Mouse (Mus musculus): ENCODE results near the gene Cyfip2. TPM values are rescaled to one million over a fixed set of nuclear protein-coding genes. Genes with fewer than 3 reads are reported as not detected.

Gene Cyfip2
- polyA plus RNA-seq, 1 experiment from 2014 or later = 67.1 TPM

DNA sequence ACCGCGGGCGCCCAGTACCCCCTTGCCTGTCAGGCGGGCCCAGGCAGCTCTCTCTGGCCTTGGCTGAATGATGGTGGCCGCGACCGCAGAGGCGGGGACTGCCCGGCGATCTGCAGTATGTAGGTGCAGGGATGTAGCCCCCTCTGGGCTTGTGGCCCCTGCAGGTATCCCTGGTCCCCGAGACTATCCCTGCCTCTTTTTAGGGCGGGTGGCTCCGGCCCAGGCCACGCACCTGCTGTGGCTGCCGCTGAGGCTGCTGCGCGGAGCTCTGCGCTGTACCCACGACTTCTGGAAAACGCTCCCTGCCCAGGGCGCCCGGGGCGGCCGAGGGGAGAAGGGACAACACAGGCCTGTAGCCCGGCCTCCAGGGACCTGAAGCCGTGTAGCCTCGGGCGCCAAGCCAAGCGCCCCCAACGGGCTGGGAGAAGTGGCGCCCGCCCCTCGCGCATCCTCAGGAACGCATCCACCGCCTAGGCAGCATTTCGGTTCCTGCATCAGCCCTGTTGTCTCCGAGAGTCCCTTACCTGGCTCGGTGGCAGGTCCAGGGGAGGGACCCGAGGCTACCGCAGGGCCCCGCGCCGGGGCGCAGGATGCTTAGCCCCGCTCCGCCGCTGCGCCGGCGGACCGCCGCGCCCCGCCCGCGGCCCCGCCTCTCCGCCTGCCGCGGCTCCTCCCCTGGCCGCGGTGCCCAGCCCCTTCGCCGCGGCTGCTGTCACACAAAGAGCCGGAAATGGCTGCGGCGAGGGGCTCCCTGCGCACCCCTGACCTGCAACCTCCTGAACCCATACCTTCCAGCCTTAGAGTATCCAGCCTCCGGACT lies 746 bp downstream of the Cyfip2 start:
- Histone ChIP-seq H3K27ac (peak overlapping the region; percentile 70), H3K36me3 (ENCODE audit: inconsistent target) (no peaks in the 10 kb centered on the region), H3K4me3 (ENCODE audit: inconsistent target) (peak overlapping the region; percentile 63), H3K79me2 (ENCODE audit: inconsistent target) (peaks cover 47% of the 10 kb centered on the region)
- WGBS (ENCODE audit: missing documents) = under 1% methylated on average over 46 of the region's 71 CpGs

DNA sequence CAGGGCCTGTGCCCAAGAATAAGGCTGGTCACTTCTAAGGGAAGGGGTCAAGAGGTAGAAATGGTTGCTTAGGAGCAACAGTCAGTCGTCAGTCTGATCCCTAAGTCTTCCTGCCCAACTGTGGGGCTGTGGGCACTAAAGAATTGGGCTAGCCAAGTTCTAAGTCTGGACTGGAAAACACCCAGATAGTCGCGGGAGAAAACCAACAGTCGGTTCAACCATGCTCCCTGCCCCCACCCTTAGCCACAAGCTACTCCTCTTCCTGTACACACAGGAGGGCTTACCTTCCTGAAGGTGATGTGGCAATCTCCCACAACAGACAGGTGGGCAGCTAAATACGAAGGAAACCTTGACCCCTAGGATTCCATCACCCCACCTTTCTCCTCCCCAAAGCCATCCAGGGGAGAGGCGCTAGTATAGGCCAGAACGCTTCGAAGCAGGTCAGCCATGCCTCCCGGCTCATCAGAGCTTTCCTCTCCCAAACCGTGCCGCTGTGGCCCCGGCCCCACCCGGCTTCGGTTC lies 1.4 kb downstream of the Cyfip2 start:
- peak overlapping the region; percentile 36 for H3K27ac ChIP-seq
- 3% methylated on average over 13 of the region's 14 CpGs for WGBS (ENCODE audit: missing documents)
- H3K4me3 ChIP-seq (ENCODE audit: inconsistent target) = peak overlapping the region; percentile 63
- no peaks in the 10 kb centered on the region for H3K36me3 ChIP-seq (ENCODE audit: inconsistent target)
- H3K79me2 ChIP-seq (ENCODE audit: inconsistent target) = peaks cover 54% of the 10 kb centered on the region

DNA sequence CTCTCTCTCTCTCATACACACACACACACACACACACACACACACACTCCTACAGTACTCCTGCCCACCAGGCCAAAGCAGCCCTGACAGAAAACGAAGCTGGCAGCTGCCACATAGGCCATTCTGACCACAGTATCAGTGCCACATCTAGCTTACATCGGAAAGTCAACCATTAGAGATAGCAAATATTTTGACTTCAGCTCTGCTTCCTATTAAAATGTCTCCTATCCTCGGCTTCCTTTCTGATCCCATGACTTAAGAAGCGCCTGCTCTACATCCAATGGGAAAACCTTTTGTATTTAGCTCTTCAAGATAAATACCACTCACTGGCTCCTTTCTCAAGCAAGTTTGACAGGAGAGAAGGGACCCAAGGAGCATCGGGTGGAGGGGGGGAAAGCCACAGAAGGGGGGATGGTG lies 2.0 kb downstream of the Cyfip2 start:
- no peaks in the 10 kb centered on the region for H3K36me3 ChIP-seq (ENCODE audit: inconsistent target)
- peak overlapping the region; percentile 36 for H3K27ac ChIP-seq
- H3K4me3 ChIP-seq (ENCODE audit: inconsistent target) = peak overlapping the region; percentile 63
- WGBS (ENCODE audit: missing documents) = 15% methylated on average over 5 of the region's 5 CpGs
- peaks cover 60% of the 10 kb centered on the region for H3K79me2 ChIP-seq (ENCODE audit: inconsistent target)

DNA sequence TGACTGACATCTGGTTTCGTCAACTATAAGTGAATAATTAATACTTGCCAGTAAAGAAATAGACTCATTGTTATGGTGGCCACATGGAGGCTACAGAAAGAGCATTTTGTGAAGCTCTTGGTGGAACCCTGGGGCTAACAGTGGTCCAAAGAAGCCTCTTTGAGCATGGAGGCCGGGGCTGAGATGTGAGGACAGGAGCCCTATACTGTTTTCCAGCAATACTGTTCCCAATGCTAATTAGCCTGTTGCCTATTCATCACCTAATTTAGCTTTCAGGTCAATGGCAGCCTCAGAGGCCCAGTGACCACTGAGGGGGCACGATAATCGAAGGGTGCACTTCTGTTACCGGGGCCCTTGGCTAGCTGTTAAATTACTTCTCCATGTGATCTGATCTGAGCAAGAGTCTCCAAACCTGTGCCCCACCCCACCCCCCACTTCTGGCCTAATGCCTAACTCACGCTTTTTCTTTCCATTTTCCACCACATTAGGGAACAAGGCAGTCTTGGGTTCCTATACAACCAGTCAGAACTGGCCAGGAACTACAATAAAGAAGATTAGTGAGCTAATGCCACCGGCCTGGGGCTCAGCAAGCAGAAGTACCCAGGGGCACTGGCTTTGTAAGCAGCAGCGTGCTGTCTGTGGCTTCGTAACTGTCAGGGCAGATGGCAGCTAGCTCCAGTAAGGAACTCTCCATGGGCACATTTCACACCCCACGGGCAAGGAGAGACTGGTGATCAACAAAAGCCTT lies 2.7 kb downstream of the Cyfip2 start:
- peak overlapping the region; percentile 63; the same call in 1 of the 2 replicates for H3K4me3 ChIP-seq (ENCODE audit: inconsistent target)
- peak overlapping the region; percentile 36 for H3K27ac ChIP-seq
- H3K79me2 ChIP-seq (ENCODE audit: inconsistent target) = peaks cover 66% of the 10 kb centered on the region
- H3K36me3 ChIP-seq (ENCODE audit: inconsistent target) = no peaks in the 10 kb centered on the region
- 31% methylated on average over 10 of the region's 10 CpGs for WGBS (ENCODE audit: missing documents)

DNA sequence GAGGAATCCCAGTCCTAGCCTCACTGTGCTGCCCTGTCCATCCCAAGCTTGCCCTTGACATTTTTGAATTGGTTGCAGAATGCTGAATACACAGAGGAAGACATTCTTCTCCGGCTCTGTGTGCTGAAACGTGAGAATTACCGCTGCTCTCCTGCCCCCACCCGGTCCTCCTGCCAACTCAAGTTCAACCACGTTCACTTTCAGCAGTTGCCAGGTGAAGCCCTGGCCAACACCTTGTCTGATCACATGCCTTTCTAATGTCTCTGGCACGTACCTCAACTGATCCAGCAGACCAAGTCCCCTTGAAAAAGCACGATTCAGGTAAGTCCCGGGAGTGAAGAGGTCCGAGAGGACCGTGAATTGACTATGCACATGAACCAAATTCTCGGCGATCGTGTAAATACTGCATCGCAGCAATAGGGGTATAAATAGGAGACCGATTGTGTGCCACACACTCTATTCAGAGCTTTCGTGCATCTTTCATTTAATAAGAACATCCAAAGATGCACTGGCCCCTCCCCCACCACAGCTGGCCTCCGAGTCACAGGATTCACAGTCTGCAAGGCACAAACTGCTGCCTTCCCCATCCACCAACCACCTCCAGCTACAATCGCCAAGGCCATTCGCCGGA lies 3.4 kb downstream of the Cyfip2 start:
- no peaks in the 10 kb centered on the region for H3K36me3 ChIP-seq (ENCODE audit: inconsistent target)
- peaks cover 74% of the 10 kb centered on the region for H3K79me2 ChIP-seq (ENCODE audit: inconsistent target)
- peak overlapping the region; percentile 15; the same call in 1 of the 2 replicates for H3K27ac ChIP-seq
- 78% methylated on average over 20 of the region's 20 CpGs for WGBS (ENCODE audit: missing documents)
- H3K4me3 ChIP-seq (ENCODE audit: inconsistent target) = no peak overlapping the region

DNA sequence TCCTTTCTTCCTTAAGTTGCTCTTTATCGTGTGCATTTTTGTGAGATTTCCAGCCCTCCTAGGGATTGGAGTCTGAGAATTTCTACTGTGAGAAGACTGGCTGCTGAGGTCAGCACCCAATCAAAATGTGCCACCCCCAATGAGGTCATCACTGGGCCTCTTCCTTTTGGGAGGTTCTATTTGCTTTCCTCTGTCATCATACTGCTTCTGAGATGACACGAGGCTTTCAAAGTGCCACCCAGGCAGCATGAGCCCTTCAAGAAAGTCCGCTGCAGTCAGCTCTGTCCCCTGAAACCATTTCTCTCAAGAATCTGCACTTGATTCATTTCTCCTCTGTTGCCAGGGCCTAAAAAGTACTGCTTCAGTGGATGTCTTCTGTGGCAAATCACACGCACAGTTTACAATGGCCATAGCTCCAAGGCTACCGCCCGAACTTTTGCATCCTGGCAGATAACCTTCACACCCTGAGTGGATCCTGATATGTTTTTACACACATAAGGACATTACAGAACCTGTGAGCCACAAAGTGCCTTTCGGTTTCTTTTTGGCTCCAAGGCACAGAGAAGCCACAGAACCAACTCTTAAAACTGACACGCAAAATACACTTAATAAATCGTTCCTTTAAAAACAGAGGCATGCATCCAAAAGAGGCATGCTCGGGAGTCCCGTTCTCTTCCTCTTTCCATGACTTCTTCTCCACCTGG lies 4.2 kb downstream of the Cyfip2 start:
- Histone ChIP-seq H3K36me3 (ENCODE audit: inconsistent target) (no peaks in the 10 kb centered on the region), H3K4me3 (ENCODE audit: inconsistent target) (no peak overlapping the region), H3K79me2 (ENCODE audit: inconsistent target) (peaks cover 82% of the 10 kb centered on the region), H3K27ac (peak overlapping the region; percentile 15)
- 61% methylated on average over 11 of the region's 11 CpGs for WGBS (ENCODE audit: missing documents)

DNA sequence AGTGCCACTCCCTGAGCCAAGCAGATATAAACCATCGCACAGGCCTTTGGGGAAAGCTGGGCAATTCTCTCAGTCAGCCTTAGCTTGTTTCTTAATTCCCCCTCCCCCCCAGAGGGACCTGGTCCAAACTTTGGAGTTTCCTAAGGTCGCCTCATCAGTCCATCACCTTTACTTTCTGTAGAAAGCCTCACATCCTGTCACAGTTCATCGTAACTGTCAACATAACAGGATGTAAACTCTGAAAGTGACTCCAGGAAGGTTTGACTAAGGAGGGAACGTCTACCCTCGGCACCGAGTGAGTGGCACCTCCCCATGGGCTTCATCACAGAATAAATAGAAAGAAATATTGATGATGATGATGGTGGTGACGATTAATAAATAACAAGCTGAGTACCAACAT lies 4.9 kb downstream of the Cyfip2 start:
- no peak overlapping the region for H3K27ac ChIP-seq
- WGBS (ENCODE audit: missing documents) = 91% methylated on average over 7 of the region's 7 CpGs
- H3K4me3 ChIP-seq (ENCODE audit: inconsistent target) = no peak overlapping the region
- no peaks in the 10 kb centered on the region for H3K36me3 ChIP-seq (ENCODE audit: inconsistent target)
- peaks cover 88% of the 10 kb centered on the region for H3K79me2 ChIP-seq (ENCODE audit: inconsistent target)

DNA sequence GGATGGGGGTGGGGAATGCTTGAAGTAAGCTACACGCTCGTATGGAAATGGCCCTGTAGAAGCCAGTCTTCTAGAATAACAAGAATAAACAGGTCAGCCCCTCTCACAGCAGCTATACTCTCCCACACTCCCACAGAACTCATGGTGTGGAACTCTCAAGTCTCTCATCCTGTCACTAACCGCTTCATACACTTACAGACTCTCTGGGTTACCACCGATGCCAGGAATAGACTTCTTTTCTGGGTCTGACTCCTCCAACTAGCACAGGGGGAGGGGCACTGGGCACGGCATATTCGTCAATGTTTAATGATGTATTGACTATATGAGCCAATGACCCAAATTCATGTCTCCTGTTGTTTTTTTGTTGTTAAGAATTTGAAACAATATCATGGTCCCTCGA lies 5.9 kb downstream of the Cyfip2 start:
- no peaks in the 10 kb centered on the region for H3K36me3 ChIP-seq (ENCODE audit: inconsistent target)
- H3K4me3 ChIP-seq (ENCODE audit: inconsistent target) = no peak overlapping the region
- peaks cover 97% of the 10 kb centered on the region for H3K79me2 ChIP-seq (ENCODE audit: inconsistent target)
- no peak overlapping the region for H3K27ac ChIP-seq
- 82% methylated on average over 7 of the region's 7 CpGs for WGBS (ENCODE audit: missing documents)

DNA sequence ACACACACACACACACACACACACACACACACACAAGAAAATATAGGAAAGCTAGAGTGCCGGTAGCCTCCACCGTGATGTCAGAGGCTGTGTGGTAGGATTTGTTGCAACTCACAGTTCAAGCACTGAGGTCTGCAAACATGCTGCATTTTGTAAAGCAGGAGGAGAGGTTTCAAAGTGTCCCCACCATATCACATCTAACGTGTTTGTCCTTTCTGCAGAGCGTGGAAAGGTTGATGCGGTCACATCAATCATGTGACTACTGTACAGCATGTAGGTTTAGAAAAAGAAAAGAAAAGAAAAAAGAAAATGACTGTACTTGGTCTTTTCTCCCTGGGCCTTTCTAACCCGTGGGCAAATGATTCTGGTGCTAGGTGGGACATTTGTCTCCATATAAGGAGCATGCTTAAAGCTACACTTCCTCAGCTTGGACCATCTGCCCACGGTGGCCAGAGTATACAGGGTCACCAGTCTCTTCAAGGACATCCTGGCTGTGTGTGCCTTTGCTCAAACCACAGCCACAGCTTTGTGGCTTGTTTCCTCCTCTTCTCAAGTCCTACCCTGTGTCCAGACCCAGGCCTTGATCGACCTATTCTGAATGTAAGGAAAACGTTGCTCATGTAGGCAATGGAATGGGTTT lies 6.7 kb downstream of the Cyfip2 start:
- H3K4me3 ChIP-seq (ENCODE audit: inconsistent target) = no peak overlapping the region
- 56% methylated on average over 8 of the region's 9 CpGs for WGBS (ENCODE audit: missing documents)

DNA sequence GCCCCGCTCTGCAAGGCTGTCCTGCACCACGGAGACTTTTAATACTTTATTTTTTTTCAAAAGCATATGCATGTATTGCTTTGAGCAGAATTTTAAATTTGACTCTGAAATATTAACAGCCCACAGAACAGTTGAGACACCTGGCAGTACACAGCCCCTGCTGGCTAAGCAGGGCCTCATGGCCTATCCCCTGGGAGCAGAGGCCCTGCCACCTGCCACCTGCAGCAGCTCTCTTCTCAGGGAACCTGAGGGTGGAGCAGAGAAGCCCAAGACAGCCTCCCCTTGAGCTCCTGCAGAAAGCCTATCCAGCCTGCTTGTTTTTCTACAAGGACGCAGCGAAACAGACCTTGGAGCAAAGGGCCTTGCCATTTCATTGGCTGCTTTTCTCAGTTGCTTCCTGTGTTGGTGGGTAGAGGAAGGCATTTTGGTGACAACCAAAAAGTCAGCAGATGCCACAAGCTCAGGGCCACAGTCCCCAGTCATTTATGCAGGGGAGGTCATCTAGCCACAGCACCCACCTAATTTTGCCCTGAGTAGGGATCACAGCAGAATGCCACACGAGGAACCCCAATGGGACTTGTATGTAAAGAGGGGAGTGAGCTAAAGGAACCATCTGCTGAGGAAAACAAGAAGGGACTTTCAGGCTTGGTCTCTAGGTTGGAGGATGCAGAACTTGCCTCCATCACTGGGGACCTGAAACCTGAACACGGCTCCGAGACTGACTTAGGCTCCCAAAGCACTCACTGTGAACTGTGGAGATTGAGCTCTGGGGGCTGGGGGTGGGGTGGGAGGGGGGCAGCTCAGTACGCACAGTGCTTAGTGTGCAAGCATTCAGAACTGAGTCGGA lies 7.6 kb downstream of the Cyfip2 start:
- 74% methylated on average over 9 of the region's 9 CpGs for WGBS (ENCODE audit: missing documents)
- H3K36me3 ChIP-seq (ENCODE audit: inconsistent target) = no peaks in the 10 kb centered on the region
- H3K79me2 ChIP-seq (ENCODE audit: inconsistent target) = peaks cover 100% of the 10 kb centered on the region
- no peak overlapping the region for H3K4me3 ChIP-seq (ENCODE audit: inconsistent target)
- H3K27ac ChIP-seq = no peak overlapping the region

More for the DNA sequence above, 6.7 kb downstream of the Cyfip2 start:
- peaks cover 97% of the 10 kb centered on the region for H3K79me2 ChIP-seq (ENCODE audit: inconsistent target)
- H3K27ac ChIP-seq = no peak overlapping the region
- no peaks in the 10 kb centered on the region for H3K36me3 ChIP-seq (ENCODE audit: inconsistent target)

- Histone ChIP-seq H3K27ac (no peak overlapping the region), H3K4me3 (ENCODE audit: inconsistent target) (no peak overlapping the region), H3K36me3 (ENCODE audit: inconsistent target) (no peaks in the 10 kb centered on the region), H3K79me2 (ENCODE audit: inconsistent target) (peaks cover 97% of the 10 kb centered on the region)
- 83% methylated on average over 10 of the region's 10 CpGs for WGBS (ENCODE audit: missing documents)
Observed at GRCm38 (mm10) chr11:46304093-46304492, 8.6 kb downstream of the Cyfip2 start.

DNA sequence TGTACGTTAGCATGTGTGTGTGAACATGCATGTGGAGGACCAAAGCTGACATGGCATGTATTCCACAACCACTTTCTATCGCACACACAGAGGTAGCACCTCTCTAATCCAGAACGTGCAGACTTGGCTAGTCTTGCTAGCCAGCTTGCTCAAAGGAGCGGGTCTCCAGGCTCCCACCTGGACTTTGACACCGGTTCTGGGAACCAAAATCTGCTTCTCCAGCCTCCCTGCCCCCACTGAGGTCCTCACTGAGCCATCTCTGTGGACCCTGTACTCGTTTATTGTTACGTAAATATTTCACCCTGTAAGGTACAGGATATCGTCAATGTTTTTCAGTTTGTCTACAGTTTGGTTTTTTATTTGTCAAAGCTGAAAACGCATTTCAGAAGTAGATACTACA lies 10.2 kb downstream of the Cyfip2 start:
- H3K79me2 ChIP-seq (ENCODE audit: inconsistent target) = peaks cover 97% of the 10 kb centered on the region
- no peaks in the 10 kb centered on the region for H3K36me3 ChIP-seq (ENCODE audit: inconsistent target)
- H3K4me3 ChIP-seq (ENCODE audit: inconsistent target) = no peak overlapping the region
- H3K27ac ChIP-seq = no peak overlapping the region
- WGBS (ENCODE audit: missing documents) = 90% methylated on average over 9 of the region's 9 CpGs

DNA sequence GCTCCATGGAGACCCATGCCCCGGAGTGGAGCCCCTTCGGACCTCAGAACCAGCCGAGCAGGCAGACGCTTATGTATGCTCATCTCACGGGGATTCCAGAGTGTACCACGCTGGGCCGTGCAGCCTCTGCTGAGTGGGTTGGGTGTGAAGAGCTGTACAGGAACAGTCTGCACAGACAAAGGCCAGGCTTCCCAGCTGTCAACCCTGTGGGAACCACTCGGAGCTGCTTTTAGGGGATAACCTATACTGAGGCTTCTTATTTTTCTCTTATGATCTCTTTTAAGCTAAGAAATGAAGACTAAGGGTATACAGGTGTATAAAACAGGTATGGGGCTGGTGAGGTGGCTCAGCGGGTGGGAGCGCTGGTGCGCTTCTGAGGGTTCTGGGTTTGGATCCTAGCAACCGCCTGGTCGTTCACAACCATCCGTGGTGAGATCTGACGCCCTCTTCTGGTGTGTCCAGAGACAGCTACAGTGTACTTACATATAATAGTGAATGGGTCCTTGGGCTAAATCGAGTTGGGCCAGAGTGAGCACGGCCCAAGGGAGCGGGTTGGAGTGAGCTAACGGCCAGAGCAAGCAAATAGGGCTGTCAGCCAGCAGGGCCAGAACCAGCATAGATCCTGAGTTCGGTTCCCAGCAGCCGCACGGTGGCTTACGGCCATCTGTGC lies 10.9 kb downstream of the Cyfip2 start:
- 94% methylated on average over 23 of the region's 23 CpGs for WGBS (ENCODE audit: missing documents)
- no peaks in the 10 kb centered on the region for H3K36me3 ChIP-seq (ENCODE audit: inconsistent target)

More for the DNA sequence above, 10.9 kb downstream of the Cyfip2 start:
- H3K27ac ChIP-seq = no peak overlapping the region
- peaks cover 97% of the 10 kb centered on the region for H3K79me2 ChIP-seq (ENCODE audit: inconsistent target)
- H3K4me3 ChIP-seq (ENCODE audit: inconsistent target) = no peak overlapping the region

All from macrophage (primary cell).